Mouse (Mus musculus): ENCODE measurements around the gene Rad51c.
"Not testable (repeated sequence)": the region's sequence is repeated elsewhere in the genome, so short reads cannot be mapped to it uniquely, and the experiment has no call there.

The Rad51c gene

GRCm38 (mm10) chr11:87404876-87405275 lies at the start of gene Rad51c, which contains the start of gene Tex14:
Gene Rad51c, minus strand, starts transcription at chr11:87404954.
Gene Tex14, plus strand, starts transcription at chr11:87405065.
- no peak for DNase-seq

DNA sequence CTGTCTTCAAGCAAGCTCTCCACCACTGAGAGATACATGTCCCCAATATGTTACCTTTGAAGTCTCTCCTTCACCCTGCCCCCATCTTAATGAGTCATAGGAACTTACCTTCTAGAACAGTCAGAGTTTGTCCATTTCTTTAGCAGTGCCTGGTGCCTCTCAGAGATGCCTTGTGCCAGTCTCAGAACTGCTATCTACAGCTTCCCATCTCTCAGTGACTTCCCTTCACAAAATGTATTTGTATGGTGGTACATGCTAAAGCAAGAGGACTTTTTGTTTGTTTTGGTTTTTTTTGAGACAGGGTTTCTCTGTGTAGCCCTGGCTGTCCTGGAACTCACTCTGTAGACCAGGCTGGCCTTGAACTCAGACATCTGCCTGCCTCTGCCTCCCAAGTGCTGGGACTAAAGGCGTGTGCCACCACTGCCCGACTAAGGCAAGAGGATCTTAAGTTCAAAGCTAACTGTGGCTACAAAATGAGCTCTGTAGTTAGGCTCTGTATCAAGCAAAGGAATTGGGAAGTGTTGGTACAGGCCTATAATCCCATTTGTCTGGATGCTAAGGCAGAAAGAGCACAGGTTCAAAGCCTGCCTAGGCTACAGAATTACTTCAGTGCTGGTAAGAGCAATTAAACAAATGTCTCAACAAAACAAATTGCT lies 49.4 kb upstream of the Rad51c start:
- no peak for DNase-seq

GRCm38 (mm10) chr11:87453216-87454034 lies 48.7 kb upstream of the Rad51c start:
- no peak for DNase-seq

DNA sequence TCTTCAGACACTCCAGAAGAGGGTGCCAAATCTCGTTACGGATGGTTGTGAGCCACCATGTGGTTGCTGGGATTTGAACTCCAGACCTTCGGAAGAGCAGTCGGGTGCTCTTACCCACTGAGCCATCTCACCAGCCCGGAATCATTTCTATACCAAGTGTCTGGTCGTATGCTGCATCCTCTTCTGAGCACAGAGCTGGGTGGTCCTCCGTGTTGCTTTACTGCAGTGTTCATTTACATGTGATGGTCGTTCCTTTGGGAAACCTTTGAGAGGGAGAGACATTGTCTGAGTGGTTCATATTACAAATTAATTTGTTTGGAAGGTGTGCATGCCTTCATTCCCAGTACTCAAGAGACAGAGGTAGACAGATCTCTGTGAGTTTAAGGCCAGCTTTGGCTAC lies 48.0 kb upstream of the Rad51c start:
- DNase-seq, result not testable (repeated sequence)

- DNase-seq, result not testable (repeated sequence)
Measured at GRCm38 (mm10) chr11:87449847-87450246, 45.1 kb upstream of the Rad51c start.

- no peak for DNase-seq
Measured at GRCm38 (mm10) chr11:87449200-87449547, 44.4 kb upstream of the Rad51c start.

GRCm38 (mm10) chr11:87448476-87449199 lies 43.9 kb upstream of the Rad51c start:
- DNase-seq, result not testable (repeated sequence)

DNA sequence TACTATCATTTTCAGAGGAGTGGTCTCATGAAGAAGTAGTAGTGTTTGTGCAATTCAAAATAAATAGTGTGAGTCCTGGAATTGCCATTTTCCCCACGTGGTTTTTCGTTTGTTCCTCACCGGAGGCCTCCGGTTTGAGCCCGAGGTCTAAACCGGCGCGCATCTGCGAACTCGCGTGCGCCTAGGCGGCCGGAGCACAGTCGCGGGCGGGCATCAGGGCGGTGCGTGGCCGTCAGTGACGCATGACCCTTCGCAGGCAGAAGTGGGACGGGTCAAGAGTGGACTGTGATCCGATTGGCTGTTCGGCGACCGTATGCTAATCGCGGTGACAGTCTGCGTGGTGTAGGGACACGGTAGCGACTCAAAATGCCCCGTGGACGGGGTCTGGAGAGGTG lies 43.3 kb upstream of the Rad51c start:
- DNase-seq, result peak; percentile 93

DNA sequence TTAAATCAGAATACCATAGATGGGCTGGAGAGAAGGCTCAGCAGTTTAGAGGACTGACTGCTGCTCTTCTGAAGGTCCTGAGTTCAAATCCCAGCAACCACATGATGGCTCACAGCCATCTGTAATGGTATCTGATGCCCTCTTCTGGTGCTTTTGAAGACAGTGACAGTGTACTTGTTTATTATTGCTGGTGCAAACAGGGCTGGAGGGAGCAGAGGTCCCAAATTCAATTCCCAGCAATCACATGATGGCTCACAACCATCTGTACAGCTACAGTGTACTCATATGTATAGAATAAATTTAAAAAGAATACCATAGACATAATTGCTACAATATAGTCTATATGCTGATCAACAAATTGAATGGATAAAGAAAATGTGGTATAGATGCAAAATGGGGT lies 42.7 kb upstream of the Rad51c start:
- no peak for DNase-seq

GRCm38 (mm10) chr11:87446159-87446558 lies 41.4 kb upstream of the Rad51c start:
- no peak for DNase-seq

GRCm38 (mm10) chr11:87445593-87445992 lies 40.8 kb upstream of the Rad51c start:
- DNase-seq, result not testable (repeated sequence)

DNA sequence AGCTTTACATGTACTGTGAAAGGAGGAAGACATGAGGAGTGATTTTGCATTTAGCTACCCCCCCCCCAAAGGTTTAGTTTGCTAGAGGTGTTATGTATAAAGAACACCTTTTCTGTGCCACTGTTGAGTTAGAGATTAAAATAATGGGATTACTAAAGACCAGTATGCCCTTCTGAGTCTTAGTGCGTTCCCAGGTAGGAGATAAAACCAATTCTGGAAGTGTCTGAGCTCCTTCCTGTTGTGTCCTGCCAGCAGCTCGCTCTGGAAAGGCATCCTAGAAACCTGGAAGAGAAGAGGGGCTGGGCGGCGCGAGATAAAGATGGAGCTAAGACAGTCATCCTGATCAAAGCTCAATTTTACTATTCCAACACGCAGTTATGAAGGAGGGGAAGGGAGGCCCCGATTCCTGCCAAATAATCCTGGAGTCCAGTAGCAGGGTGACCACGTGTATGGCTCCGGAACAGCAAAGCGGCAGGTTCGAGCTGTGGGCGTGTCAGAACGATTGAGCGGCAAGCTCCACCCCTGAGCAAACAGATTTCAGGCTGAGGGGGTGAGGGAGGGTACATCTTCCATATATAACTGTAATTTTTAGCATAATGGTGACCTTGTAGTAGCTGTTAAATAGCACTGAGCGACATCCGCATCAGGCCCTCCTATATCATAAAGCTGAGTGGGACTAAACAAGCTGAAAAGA lies 40.1 kb upstream of the Rad51c start:
- no peak for DNase-seq

DNA sequence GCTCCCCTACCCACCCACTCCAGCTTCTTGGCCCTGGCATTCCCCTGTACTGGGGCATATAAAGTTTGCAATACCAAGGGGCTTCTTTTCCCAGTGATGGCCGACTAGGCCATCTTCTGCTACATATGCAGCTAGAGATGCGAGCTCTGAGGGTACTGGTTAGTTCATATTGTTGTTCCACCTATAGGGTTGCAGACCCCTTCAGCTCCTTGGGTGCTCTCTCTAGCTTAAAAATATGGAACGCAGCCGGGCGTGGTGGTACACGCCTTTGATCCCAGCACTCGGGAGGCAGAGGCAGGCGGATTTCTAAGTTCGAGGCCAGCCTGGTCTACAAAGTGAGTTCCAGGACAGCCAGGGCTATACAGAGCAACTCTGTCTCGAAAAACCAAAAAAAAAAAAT lies 39.3 kb upstream of the Rad51c start:
- DNase-seq, result not testable (repeated sequence)

DNA sequence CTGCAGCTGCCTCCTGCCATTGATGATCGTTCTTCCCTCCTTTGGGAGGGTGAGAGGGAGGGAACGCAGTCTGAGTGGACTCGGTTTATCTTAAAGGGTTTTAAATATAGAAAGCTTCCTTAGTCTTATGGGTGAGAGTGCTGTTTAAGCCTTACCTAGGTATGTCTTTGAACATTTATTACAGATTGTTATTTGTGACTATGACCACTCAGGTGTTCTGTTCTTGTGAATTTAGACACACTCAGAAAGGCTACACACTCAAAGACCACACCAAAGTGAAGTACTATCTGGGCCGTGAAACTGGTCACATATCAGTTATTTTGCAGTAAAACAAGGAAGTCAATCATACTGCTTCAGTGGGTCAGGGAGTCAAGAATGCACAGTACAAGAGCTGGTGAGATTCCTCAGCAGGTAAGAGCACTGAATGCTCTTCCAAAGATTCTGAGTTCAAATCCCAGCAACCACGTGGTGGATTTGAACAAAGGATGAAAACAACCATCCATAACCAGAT lies 38.7 kb upstream of the Rad51c start:
- DNase-seq, result peak; percentile 59

DNA sequence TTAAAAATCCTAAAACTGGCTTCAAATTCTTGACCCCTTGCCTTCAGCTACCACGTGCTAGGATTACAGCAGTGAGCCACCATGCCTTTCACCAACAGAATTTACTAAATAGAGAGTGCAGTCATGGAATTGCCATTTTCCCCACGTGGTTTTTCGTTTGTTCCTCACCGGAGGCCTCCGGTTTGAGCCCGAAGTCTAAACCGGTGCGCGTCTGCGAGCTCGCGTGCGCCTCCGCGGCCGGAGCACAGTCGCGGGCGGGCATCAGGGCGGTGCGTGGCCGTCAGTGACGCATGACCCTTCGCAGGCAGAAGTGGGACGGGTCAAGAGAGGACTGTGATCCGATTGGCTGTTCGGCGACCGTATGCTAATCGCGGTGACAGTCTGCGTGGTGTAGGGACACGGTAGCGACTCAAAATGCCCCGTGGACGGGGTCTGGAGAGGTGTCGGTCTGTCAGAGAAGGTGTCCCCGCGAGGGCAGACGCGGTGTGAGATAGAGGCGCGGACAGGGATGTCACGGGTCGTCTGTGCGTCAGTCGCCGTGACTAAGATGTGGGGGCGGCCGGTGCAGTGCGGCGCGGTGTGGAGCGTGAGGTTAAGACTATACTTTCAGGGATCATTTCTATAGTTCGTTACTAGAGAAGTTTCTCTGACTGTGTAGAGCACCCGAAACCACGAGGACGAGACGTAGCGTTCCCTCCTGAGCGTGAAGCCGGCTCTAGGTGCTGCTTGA lies 38.1 kb upstream of the Rad51c start:
- peak; percentile 81 for DNase-seq

DNA sequence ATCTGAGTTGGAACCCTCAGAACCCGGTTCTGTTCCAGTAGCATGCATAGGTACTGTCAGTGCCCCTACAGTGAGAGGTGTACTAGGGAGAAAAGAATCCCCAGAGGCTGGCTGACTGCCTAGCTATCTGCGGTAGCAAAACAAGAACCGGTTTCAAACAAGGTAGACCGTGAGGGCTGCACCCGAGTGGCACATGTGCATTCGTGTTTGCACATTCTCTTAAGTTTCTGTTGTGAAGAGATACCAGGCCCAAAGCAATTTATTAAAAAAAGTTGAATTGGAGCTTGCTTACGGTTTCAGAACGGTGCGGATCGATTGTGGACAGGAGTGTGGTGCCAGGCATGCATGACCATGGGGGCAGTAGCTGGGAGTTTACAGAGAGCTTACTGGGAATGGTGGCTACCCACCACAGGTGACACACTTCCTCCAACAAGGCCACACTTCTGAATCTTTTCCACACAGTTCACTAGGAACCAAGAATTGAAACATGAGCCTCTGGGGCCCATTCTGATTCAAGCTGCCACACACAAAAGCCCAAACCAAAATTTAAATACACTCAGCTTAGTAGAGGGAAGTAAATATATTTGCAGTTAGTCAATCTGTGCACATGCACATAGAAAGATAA lies 35.2 kb upstream of the Rad51c start:
- DNase-seq, result no peak

DNA sequence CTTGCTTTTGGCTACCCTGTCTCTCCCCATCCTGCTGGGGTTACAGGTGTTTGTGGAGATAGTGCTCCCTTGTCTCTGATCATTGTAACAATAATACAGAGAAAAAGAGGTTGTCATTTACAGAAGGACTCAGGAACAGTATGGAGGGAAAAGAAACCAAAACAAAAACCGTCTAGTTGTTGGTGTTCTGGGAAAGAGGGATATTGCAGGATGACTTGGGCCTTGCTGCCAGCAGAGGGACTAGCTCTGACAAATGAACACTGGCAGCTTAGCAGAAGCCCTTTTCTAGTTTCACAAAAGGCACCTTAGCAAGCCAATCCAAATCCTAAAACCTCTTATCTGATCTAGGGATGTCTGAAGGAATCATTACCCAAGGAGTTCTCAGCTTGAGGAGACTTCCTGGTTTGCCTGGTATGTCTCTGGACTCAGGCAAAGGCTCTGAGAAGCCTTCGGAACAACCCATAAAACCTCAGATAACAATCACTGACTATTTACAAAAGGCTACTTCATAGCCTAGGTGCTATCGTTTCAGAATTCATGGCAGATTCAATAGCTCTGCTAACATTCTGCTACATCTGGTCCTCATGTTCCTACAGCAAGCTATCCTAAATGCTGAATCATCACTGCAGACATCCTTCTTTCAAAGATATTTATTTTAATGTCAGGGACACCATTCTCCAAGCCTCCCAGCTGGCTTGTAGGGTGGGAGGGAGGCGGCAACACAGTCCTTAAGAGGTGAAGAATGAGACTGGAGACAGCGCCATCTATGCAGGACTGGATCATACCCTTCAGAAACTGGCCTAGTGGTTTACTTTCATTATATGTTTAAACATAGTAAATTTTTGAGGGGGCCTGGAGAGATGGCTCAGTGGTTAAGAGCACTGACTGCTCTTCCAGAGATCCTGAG lies 31.8 kb upstream of the Rad51c start:
- DNase-seq, result no peak

- DNase-seq, result not testable (repeated sequence)
Measured at GRCm38 (mm10) chr11:87435107-87435506, 30.4 kb upstream of the Rad51c start.

DNA sequence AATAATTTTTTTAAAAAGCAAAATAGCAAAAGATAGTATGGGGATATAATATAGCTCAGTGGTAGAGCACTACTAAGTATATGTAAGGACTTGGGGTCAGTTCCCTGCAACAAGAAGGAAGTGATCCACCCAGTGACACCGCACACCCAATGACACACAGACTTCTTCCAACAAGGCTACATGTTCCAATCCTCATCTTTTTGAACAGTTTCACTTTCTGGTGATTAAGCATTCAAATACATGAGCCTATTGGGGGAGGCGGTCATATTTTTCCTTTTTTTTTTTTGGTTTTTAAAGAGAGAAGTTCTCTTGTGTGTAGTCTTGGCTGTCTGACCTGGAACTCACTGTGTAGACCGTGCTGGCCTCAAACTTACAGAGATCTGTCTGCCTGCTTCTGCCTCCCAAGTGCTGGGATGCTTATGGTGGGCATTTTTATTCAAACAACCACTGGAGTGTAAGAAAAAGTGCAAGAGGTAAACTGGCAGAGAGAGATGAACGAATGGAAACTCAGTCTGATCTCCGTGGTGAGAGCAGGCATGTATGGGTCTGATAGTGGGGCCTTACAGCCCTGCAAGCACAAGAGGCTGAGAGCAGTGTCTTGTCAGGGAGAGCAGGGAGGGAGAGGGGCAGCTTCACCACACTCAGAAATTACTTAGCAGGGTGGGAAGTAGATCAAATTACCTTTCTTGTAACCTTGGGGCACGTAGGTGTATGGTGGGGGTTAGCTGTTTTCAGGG lies 28.3 kb upstream of the Rad51c start:
- DNase-seq, result no peak

DNA sequence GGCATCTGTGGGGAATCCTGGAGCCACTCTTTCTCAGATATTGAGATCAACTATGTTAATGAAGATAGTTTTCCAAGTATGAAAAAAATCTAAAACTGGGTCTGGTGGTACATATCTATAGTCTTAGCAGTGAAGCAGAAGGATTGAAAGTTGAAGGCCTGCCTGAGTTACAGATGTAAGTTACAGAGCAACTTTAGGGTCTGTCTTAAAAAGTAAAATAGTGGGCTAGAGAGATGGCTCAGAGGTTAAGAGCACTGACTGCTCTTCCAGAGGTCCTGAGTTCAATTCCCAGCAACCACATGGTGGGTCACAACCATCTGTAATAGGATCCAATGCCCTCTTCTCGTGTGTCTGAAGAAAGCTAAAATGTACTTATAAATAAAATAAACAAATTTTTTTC lies 27.7 kb upstream of the Rad51c start:
- DNase-seq, result no peak
